Mouse (Mus musculus) cerebellum, adult 18-20 months (tissue): Measurements from ENCODE around the gene Fam83c.

Source experiments
- DNase-seq, 2 experiments: peaks; one replicate each; pipeline ENCODE4 v3.0.0; 2021

The Fam83c gene

DNA sequence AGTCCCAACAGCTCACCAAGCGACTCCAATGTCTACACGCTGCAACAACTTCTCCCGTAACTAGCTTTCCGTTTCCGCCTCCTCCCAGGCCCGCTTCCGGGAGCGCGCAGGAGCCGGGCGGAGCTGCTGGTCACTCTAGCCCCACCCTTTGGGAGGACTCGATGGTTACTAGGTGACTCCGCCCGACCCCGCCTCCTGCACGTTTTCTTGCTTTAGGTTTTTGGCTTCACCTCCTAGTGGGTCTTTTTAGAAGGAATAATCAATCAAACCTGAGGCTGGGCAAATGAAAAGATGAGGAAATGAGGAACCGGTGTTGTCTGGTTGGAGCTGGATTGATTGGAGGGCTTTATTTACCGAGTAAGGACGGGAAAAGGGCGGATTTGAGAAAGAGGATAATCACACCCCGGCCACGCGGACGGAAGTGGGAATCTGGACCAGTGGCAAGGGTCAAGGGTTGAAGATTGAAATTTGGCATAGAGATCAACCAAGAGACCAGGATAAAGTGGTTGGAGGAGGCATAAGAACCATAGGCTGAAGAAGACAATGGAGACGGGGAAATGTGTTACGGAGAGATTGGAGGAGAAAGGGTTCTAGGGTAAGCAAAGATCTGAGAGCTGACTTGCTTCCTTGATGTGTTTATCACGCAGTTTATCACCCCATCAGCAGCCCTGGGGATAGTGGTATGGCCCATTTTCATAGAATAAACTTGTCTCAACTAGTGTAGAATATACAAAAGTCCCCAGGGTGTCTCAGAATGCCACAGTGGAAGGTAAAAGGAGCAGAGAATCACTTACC is 7.8 kb downstream of the Fam83c start, which contains the start of gene Eif6:
Gene Eif6 (minus strand): TSS at position 296 of the 795 bp plus-strand sequence.
- peak; percentile 83 to 92 for DNase-seq

DNA sequence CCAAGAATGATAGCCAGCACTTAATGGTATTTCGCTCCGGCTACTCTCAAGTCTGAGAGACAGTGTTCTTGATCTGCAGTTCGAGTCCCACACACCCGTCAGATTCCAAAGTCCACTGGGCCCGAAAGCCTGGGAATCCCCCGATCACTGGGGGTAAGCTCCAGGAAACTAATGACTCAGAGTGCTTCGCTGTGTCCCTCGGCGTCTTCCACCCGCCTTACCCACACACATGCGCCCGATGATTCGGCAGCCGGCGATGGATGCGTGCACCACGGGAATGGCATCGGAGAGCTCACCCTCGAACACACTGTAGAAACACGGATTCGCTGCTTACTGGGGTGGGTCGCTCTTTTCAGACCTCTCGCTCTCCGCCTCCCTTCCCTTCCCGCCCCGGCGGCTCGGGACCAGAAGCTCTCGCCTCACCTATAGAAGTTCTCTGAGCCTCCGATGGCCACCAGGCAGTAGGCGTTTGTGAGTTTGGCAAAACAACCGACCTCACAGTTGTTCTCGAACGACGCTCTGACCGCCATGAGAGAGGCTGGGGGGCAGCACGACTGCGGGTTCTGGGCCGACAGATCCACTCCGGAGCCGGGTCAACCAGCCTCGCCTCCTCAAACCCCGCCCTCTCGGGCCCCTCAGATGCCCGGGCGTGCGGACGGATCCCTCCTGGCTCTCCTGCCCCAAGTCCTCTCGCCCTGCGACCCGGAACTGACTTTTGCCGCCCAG is 8.6 kb downstream of the Fam83c start:
- DNase-seq, result no peak

DNA sequence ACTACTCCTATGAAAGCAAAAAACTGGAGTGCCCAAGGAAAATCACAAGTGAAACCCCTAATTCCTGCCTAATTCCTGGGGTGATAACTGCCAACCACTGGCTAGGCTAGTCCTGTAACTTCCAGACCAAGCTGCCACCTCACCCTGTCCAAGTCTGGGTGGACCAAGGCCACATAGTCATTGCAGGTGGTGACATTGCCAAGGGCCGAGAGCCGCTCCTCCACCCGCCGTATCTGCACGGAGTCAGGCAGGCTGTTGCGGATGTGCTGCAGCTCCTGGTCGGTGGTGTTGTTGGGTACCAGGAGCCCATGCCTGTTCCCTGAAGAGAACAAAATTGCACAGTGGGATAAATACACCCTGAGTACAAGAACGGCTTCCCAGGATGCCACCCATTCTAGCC is 10.9 kb downstream of the Fam83c start:
- DNase-seq, result no peak

GRCm38 (mm10) chr2:155820779-155821178 is 13.9 kb downstream of the Fam83c start:
- DNase-seq, result no peak

- peak in 1 of 2 experiments; percentile 51 for DNase-seq
These were observed 15.0 kb downstream of the Fam83c start for GRCm38 (mm10) chr2:155819449-155820251.

GRCm38 (mm10) chr2:155819392-155819448 is 15.4 kb downstream of the Fam83c start, which contains the start of gene BC029722:
BC029722 (minus strand) TSS chr2:155819426.
- no peak for DNase-seq

- peak; percentile 93 to 95 for DNase-seq
These were observed 15.9 kb downstream of the Fam83c start for GRCm38 (mm10) chr2:155818596-155819391.

DNA sequence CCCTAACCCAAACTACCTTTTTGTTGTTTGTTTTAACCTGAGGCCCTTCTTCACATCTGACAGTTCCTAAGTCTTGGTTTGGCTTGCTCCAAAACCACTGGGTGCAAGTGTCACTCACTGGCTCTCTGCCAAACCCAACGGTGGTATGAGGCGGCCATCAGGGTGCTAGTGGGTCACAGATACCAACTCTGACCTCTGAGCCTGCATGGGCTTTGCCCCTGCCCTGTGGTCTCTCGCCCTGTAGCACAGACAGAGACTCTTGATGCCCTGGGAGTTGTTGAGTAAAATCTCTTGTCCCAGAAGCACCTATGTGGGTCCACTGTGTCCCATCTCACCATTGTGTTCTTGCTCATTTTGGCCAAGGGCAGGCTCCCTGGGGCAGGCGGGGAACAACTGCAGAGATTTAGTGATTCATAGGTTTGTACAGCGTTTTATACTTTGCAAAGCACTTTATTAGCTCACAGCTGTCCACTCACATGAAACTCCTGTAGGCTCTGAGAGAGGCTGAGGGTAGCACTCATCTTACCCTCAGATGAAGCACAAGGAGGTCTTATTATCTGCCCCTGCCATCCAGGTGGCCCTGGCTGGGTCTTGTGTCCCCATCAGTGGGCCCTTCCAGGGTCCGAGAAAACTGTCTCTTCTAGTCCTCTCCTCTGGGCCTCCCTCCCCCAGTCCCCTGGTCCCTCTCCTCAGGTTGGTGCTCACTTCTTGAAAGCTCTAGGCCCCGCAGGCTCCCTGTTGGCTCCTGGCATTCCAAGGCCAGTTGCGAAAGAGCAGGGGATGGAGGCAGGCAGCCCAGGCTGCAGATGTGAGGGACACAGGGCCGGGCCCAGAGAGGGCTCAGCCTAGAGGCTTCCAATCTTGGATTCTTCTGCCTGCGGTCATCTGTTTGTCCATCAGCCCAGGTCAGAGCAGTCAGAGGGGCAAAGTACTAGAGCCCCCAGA is 17.1 kb downstream of the Fam83c start:
- peak; percentile 44 to 58 for DNase-seq

GRCm38 (mm10) chr2:155816179-155816578 is 18.5 kb downstream of the Fam83c start:
- DNase-seq, result peak; percentile 58 to 69

- peak in 1 of 2 experiments; percentile 40 for DNase-seq
These were observed 19.8 kb downstream of the Fam83c start for GRCm38 (mm10) chr2:155814829-155815228.

DNA sequence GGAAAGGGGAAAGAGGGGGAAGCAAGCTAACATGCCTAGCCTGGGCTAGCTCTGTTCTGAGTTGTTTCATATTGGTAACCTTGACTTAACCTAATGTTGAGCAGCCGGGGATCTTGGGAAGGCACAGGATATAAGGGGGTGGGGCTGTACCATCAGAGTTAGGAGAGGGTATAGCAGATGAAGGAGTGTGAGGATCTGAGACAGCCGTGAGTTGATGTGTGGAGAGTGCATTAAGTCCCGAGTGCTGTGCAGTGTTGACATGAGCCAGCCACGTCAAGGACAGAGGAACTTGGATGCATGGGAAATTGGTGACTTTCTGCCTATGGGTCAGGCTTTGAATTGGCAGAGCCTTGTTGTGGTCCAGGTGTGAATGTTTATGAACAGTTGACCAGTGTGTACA is 22.0 kb downstream of the Fam83c start:
- DNase-seq, result peak in 1 of 2 experiments; percentile 37

DNA sequence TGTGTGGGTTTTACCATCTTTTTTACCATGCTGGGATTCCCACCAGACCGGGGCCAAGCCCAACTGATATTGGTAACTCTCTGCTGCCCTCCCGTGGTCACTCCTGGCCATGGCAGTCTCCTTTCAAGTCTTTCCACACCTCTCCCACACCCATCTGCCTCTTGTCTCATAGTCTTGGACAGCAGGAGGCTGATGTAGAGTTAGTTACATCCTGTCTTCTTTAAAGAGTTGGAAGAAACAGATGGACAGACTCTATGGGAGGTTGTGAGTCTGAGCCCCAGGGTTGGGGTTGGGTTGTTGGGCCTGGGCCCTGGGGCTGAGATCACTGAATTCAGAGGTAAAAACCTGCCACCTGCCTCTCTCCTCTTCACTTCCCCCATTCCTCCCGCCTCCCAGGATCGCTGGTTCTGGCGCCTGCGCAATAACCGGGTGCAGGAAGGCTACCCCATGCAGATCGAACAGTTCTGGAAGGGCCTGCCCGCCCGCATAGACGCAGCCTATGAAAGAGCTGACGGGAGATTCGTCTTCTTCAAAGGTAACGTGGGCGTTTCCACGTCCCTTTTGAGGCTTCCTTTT is 22.7 kb downstream of the Fam83c start:
- DNase-seq, result peak; percentile 95 to 98

DNA sequence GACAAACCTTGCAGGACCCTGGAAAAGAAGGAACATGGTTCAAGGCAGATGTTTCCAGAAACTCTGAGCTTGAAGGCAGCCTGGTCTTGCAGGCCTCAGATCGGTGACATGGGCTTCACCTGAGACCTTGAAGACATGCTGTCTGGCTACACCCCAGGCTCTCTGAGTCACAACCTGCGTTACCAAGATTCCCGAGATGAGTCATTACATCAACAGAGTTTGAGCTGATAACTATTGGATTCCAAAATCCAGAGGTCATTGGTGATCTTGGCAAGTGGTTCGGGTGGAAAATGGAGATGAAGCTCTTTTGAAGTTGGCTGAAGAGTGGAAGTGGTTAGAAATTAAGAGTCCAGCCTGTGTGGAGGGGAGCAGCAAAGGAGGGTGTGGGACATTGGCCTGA is 25.0 kb downstream of the Fam83c start:
- peak in 1 of 2 experiments; percentile 42 for DNase-seq

DNA sequence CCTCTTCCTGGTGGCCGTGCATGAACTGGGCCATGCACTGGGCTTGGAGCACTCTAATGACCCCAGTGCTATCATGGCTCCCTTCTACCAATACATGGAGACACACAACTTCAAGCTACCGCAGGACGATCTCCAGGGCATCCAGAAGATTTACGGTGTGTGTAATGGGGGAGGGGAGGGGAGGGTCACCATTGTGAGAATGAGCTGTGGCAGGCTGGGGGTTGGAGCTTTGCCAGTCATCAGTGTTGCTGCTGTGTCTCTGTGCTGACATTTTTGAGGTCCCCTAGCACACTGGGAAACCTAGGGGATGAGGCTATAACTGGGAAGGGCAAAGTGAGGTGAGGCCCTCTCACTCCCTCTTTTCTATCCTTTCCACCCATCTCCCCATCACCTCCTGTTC is 27.2 kb downstream of the Fam83c start:
- DNase-seq, result peak in 1 of 2 experiments; percentile 42

GRCm38 (mm10) chr2:155806548-155806947 is 28.1 kb downstream of the Fam83c start:
- DNase-seq, result peak; percentile 88 to 96

GRCm38 (mm10) chr2:155805925-155806255 is 28.8 kb downstream of the Fam83c start:
- no peak for DNase-seq

DNA sequence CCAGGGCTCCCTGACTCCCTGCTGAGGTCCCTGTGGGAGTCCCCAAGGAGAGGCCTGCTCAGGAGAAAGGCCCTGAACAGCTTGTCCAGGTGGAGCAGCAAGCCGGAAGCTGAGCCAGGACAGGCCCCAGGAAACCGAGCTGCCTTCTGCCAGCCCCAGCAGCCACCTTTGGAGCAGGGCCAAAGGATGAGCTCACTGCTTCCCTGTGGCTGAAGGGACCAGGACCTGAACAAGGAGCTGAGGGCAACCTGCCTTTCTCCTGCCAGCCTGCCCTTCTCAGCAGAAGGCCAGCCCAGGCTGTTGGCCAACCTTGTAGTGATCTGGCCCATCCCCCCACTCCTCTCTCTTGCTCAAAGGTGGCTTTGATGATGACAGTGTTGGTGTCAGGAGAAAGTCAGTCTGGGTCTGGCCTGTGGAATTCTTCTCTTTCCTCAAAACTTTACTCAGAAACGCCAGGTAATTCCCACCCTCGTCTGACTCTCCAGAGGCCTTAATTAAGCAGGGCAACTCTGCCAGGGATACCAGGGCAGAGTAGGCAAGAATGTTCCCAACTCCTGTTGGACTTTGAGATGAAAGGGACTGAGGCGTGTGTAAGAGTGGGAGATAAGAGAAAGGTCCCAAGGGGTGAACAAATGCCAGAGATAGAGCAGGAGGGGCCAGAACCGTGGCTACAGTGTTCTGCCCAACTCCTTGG is 29.3 kb downstream of the Fam83c start:
- peak; percentile 98 to 99 for DNase-seq

- DNase-seq, result no peak
These were observed 30.6 kb downstream of the Fam83c start for GRCm38 (mm10) chr2:155804053-155804452.

- DNase-seq, result no peak
These were observed 31.9 kb downstream of the Fam83c start for GRCm38 (mm10) chr2:155802761-155803160.

DNA sequence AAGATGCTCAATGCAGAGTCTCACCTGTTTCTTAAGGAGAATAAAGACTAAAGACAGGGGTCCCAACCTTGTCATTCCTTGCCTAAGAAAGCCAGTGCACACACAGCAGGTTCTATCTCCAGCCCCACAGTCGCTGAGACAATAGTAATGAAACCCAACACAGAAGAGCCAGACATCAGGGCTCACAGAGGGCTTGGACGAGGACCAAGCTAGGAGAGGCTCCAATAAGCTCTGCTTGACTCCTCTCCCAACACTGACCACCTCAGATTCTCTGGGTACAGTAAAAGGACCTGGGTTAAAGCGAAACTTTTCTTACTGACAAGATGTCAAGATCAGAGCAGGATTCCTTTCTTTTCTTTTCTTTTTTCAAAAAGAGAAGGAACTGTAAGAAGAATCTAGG is 36.0 kb downstream of the Fam83c start:
- no peak for DNase-seq
